Mouse (Mus musculus): ENCODE results near the gene Olfr314.

DNA sequence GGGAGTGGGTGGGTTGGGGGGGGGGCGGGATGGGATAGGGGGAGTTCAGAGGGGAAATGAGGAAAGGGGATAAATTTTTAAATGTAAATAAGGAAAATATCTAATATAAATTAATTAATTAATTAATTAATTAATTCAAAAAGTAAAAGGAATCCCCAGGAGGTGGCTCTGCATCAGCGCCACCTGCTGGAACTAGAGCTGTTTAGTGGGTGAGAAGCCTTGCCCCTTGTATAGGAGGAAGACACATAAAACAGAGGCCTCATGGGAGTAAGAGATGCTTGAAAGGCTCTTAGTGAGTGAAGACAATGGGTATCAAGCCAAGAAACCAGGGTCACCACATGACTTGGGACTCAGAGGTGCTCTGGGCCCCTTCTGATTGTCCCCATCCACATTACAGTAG, 13.1 kb downstream of the Olfr314 start:
- TF ChIP-seq CTCF (IDR thresholded peaks at IDR 0.05; ENCODE audit: extremely low read depth, insufficient read depth, insufficient read length, insufficient replicate concordance) (no peak), POLR2A (IDR thresholded peaks at IDR 0.05; ENCODE audit: low read depth, low read length) (no peak)
